Mouse (Mus musculus) thymus, postnatal 25 days (tissue): ENCODE results near the gene Phlda1.
A peak's percentile ranks its signal among the peaks of the same experiment; 100 is the strongest.

Source experiments
- DNase-seq: peaks from one replicate; pipeline ENCODE4 v3.0.0; 2022

Gene Phlda1

GRCm38 (mm10) chr10:111505406-111505805, 680 bp upstream of the Phlda1 start:
- no peak for DNase-seq

- DNase-seq = no peak
Observed at GRCm38 (mm10) chr10:111506926-111507459, 907 bp downstream of the Phlda1 start.

DNA sequence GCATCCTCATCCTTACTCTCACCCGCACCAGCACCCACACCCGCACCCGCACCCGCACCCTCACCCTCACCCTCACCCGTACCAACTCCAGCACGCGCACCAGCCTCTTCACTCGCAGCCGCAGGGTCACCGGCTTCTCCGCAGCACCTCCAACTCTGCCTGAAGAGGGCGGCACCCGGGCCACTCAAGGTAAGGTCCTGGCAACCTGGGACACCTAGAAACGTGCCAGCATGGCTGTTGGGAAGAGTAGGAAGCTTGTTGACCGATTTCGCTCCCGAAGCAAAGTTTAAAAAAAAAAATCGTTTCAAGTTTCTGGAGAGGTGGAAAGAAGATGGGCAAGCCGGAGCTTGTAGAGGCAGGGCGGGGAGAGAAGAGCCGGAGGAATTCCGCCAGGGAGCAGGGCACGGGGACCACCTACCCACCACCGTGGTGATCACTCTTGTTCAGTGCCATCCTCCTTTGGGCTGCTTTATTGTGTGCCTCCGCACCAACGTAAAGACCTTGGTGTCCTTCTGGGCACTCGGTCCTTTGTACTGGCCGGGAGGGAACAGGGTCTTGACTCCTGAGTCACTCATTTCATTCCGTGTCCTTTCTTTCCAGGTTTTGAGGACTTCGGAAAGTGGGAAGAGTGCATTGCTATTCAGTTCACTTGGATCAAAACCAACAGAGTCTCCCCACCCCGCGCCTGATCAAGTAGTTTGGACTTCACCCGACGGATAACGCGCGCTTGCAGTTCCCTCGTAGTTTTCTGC, 1.6 kb downstream of the Phlda1 start:
- DNase-seq = peak; percentile 87

DNA sequence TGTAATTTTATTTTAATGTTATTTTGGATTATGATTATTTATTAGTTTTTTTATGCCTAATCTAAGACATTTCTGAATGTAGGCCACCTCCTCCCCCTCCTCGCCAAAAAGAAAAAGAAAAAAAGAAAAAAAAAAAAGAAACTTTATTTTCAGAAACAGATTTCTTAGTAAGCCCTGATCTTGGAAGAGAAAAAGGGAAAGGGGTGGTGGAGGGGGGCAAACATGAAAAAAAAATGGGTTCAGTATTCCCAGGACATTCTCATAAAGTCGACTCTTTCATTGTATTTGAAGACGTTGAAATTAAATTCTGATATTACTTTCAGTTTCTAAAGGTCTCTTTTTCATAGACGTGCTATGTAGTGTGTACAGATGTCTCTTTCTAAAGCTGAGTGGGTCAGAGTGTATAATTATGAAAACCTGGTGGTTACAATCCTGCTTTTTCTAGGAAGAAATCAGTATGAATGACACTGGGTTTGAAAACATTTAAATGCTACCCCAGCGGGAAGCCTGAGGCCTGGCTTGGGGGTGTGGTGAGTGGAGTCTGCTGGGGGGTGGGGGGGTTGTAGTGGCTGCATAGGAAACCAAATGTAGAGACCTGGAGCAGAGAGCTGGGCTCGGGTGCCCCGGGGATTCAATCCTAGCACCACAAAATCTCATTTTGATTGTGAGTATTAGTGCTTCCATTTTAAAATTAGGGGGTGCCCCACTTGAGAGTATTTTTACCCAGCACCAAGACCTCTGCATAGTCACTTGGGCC, 2.4 kb downstream of the Phlda1 start:
- no peak for DNase-seq

- DNase-seq = no peak
Observed at GRCm38 (mm10) chr10:111509103-111509784, 3.2 kb downstream of the Phlda1 start.

GRCm38 (mm10) chr10:111509981-111510380, 3.9 kb downstream of the Phlda1 start:
- no peak for DNase-seq

DNA sequence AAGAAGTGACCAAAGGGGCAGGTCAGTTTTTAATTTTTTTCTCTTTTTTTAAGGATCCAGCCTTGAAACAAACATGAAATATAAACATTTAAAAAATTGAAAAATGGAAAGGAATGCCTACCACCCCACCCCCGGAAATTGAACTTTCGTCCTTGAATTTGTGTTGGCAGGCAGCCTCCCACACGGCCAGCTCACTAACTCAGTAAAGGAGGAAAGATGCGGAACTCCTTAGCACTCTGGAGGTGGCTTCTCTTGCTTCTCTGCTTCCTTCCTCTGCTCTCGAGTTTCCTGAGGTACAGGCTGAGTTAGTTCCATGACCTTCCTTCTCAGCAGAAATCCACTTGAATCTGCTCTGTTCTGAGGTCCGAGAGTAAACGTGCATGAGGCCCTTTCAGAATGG, 4.7 kb downstream of the Phlda1 start:
- no peak for DNase-seq

GRCm38 (mm10) chr10:111512036-111512568, 6.0 kb downstream of the Phlda1 start:
- no peak for DNase-seq

- DNase-seq = no peak
Observed at GRCm38 (mm10) chr10:111514282-111514885, 8.3 kb downstream of the Phlda1 start.

- no peak for DNase-seq
Observed at GRCm38 (mm10) chr10:111515071-111516010, 9.3 kb downstream of the Phlda1 start.

DNA sequence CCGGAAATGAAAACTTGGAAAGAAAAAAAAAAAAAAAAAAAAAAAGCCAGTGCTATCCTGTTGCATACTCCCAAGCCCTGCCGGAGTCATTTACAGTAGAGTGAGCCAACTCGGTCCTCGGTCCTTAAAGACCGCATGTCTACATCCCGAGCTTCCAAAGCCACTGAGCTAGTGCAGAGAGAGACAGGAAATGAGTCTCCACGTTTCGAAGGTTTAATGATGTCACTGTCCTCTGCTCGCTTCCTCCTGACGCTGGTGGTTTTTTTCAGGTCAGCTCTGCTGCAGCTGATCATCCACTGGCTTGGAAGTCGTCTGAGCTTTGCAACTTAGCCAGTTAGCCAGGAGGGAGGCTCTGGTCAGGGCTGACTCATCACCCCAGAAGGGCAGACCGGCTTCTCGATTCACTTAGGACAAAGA, 10.1 kb downstream of the Phlda1 start:
- peak; percentile 50 for DNase-seq

GRCm38 (mm10) chr10:111516804-111517436, 10.8 kb downstream of the Phlda1 start:
- peak; percentile 48 for DNase-seq

- DNase-seq = no peak
Observed at GRCm38 (mm10) chr10:111518350-111518749, 12.3 kb downstream of the Phlda1 start.

GRCm38 (mm10) chr10:111519620-111520370, 13.7 kb downstream of the Phlda1 start:
- DNase-seq = no peak

DNA sequence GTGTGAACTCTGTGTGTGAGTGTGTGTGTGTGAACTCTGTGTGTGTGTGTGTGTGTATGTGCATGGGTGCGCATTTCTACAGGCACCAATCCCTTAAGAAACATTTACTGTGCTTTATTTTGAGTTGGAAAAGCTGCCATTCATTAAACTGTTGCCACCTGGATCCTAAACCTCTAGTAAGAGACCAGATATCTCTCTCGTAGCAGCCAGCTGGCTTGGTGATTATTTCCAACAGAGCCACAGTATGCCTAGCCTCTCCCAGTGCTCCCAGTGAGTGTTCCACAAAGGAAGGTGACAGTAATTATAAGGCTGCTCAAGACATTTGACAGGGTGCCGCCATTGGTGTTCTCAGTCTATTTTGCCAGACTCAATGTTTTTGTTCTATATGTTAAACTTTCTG, 14.5 kb downstream of the Phlda1 start:
- no peak for DNase-seq

DNA sequence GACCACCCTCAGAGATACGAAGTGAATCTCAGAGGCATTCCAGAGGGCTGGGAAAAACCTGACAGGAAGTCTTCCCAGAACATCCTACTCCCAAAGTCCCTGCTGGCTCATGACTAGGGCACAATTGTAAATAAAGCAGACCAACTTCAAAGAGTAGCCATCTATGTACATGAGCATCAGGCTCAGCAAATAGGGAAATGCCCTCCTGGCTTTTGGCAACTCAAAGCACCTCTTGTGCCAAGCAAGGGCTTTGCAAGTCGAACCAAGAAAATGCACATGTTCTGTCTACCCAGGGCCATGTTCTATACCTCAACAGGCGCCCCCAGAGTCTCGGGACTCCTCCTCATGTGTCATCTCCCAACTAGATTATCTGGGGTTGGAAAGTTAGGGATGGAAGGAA, 15.6 kb downstream of the Phlda1 start:
- DNase-seq = no peak

DNA sequence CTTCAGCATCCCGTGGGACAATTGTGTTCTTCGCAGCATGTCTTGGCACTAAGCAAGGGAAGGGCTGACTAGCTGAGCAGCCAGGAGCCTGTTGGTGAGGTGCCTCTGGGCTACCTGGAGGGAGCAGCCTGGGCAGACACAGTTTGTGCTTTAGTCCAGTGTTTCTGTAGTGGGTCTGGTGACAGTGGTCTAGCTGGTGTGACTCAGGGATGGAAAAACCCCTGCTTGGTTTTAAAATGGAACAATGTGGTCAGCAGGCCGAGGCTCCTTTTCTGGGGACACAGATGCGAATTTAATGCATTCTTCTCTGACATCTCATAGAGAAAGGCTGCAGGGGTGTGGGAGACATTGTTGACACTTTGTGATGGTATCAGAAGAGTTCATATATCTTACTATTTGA, 16.1 kb downstream of the Phlda1 start:
- no peak for DNase-seq

- DNase-seq = no peak
Observed at GRCm38 (mm10) chr10:111523894-111524293, 17.8 kb downstream of the Phlda1 start.

GRCm38 (mm10) chr10:111527057-111527456, 21.0 kb downstream of the Phlda1 start:
- no peak for DNase-seq

DNA sequence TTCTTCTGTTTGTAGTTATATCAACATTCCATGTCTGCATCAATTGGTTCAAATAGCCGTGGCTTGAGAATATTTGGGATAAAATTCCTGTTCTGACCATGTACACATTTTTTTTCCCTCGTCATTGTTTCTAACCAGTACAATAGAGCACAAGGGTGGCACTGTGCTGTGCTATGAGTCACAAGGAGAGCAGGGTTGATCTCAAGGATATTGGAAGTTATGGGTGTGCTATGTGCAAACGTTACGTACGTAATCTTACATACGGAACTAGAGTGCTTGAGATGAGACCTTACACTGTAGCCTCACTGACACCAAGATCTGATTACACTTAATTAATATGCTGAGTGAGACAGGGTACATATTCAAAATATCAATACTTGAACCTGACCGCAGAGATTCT, 21.5 kb downstream of the Phlda1 start:
- DNase-seq = no peak
